Mouse (Mus musculus): ENCODE measurements around the gene Emg1.

GRCm38 (mm10) chr6:124688151-124688758 is 23.7 kb downstream of the Emg1 start:
- TF ChIP-seq CTCF (IDR thresholded peaks at IDR 0.05; ENCODE audit: control insufficient read depth, insufficient read depth, low read length) = no peak
- TF ChIP-seq POLR2A (IDR thresholded peaks at IDR 0.05; ENCODE audit: borderline replicate concordance, control insufficient read depth, low read depth, low read length) = no peak
